Mouse (Mus musculus) neutrophil, adult 5-6 weeks (primary cell): ENCODE measurements around the gene Zfp981. TPM values are rescaled to one million over a fixed set of nuclear protein-coding genes. Genes with fewer than 3 reads are reported as not detected.
"Not testable (repeated sequence)": the region's sequence is repeated elsewhere in the genome, so short reads cannot be mapped to it uniquely, and the experiment has no call there.

ENCODE experiments used
- ATAC-seq: fragments of 151-379, 151-347 bp; 2 replicates; pipeline ENCODE4 v1.8.0; 2017; ENCODE audit warnings: mild to moderate bottlenecking, moderate TSS enrichment; ENCODE audit not compliant: insufficient number of reproducible peaks, poor library complexity, low FRiP score, severe bottlenecking; ENCODE audit errors: extremely low read depth
- total RNA-seq: library from RNA; stranded (forward); fragments of 200-1000 nt; gene quantifications from 2 replicates; pipeline ENCODE4 v1.2.3, GENCODE M21; 2017

Zfp981 gene
- total RNA-seq, 1 experiment from 2014 or later, result not detected

- peak; percentile 14 for ATAC-seq
Measured at GRCm38 (mm10) chr4:146483571-146484280, 18.1 kb upstream of the Zfp981 start.

GRCm38 (mm10) chr4:146484676-146485075 is 17.2 kb upstream of the Zfp981 start:
- not testable (repeated sequence) for ATAC-seq

DNA sequence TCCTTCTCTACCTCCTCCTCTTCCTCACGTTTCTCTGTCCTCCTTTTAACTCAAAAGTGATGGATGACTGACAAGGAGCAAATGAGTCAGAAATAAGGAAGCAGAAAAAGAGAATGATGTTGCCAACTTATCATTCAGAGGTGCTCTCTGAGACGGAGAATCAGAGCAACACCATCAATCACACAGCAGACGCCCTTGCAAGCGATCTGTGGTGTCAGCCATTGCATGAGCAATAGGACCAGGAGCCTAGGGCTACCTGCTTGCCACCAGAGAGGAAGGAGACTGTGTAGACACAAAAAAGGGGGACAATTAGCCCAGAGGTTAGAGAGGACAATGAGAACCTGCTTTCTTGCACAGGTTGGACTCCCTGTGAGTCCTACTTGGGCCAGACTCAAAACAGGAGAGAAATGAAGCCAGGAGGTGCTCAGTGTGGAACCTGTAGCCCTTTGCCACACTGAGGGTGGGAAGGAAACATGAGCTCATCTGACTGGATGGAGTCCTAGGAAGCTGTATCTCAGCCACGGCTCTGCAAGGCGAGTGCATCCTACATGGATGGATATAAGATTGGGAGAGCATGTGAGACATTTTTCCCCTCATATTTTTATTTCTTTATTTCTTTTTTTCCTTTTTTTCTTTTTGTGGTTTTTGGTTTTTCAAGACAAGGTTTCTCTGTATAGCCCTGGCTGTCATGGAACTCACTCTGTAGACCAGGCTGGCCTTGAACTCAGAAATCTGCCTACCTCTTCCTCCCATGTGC is 16.5 kb upstream of the Zfp981 start:
- ATAC-seq, result not testable (repeated sequence)

GRCm38 (mm10) chr4:146486753-146487152 is 15.1 kb upstream of the Zfp981 start:
- ATAC-seq, result peak; percentile 22

- ATAC-seq, result not testable (repeated sequence)
Measured at GRCm38 (mm10) chr4:146489196-146489595, 12.6 kb upstream of the Zfp981 start.

GRCm38 (mm10) chr4:146491993-146492392 is 9.8 kb upstream of the Zfp981 start:
- 0 out of 2 replicates have a peak, but pooled peaks have one; percentile 28 for ATAC-seq

- ATAC-seq, result no peak
Measured at GRCm38 (mm10) chr4:146492439-146492838, 9.4 kb upstream of the Zfp981 start.

DNA sequence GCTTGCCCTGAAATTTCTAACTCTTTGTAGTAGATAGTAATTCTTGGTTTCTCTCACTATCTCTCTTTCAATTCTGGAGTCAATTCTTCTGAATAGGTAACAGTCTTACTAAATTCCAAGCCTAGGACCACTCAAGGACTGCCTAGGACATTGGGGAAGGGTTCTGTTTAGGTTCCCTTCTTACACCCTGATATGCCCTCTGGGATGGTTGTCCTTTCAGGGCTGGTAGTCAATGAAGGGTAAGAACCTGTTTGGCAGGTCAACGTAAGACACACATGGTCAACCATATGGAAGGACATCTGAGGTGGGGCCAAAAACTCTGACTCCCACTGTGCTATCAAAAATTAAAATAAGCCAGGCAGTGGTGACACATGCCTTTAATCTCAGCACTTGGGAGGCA is 9.0 kb upstream of the Zfp981 start:
- no peak for ATAC-seq

DNA sequence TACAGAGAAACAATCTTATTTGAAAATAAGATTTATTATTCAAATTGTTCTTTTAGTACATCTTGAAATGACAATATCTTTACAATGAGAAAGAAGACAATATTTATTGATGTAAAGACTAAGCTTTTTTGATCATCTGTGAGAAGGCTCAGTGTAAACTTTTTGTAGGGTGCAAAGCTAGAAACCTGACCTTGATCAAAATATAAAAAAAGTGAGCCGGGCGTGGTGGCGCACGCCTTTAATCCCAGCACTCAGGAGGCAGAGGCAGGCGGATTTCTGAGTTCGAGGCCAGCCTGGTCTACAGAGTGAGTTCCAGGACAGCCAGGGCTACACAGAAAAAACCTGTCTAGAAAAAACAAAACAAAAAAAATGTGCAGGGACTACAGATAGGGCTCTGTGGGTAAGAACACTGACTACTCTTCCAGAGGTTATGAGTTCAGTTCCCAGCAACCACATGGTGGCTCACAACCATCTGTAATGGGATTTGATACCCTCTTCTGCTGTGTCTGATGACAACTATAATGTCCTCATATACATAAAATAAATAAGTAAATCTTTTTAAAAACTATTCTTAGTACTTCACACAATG is 8.4 kb upstream of the Zfp981 start:
- ATAC-seq, result not testable (repeated sequence)

DNA sequence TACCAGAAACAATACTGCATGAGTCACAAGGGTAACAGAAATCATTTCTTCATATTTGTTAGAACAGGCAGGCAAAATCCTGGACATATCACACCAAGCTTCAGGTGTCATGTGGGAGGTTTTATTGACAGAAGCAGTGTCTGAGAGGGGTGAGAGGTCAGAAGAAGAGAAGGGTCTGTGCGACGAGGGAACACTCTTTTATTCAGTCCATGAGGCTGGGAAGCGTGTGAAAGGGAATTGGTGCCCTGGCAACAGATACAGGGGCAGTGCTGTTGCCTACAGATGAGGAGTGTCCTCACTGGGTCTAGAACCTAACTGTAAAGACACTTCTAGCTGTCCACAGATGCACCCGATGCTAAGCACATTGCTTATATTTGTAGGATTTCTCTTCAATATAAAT is 6.8 kb upstream of the Zfp981 start:
- peak; percentile 14; the same call in 1 of the 2 replicates for ATAC-seq

- not testable (repeated sequence) for ATAC-seq
Measured at GRCm38 (mm10) chr4:146497695-146498275, 4.0 kb upstream of the Zfp981 start.

DNA sequence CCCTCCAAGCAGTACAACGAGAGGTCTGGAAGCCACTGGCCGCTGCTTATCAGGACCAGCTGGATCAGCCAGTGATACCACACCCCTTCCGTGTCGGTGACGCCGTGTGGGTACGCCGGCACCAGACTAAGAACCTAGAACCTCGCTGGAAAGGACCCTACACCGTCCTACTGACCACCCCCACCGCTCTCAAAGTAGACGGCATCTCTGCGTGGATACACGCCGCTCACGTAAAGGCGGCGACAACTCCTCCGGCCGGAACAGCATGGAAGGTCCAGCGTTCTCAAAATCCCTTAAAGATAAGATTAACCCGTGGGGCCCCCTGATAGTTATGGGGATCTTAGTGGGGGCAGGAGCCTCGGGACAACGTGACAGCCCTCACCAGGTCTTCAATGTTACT is 7.2 kb downstream of the Zfp981 start:
- ATAC-seq, result not testable (repeated sequence)

DNA sequence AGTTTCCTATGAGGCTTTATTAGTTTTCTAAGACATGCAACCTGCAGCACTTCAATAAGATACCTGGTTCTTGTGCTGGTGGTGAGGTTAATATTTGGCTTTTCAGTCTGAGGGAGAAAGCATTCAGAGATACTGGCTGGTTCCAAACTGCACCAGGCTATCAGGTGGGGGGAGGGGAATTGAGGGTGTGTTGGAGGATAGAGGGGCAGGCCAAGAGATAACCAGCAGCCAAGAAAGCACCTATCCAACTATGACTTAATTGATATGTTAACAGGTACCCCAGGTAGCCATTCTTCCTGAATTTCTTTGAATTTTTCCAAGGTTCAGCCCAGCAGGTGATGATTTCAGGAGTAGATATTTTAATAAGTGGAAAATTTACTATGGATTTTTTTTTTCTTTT is 10.0 kb downstream of the Zfp981 start:
- not testable (repeated sequence) for ATAC-seq

DNA sequence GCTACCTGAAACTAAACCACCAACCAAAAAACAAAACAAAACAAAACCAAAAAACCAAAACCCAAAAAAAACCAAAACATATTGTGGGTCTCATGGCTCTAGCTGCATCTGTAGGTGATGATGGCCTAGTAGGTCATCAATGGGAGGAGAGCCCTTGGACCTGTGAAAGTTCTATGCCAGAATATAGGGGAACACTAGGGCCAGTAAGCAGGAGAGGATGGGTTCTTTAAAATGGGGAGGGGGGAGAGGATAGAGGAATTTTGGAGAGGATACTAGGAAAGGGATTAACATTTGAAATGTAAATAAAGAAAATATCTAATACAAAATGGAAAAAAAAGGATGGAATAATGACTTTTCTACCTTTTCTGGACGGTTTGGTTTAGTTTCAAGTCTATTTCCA is 14.6 kb downstream of the Zfp981 start:
- no peak for ATAC-seq

- not testable (repeated sequence) for ATAC-seq
Measured at GRCm38 (mm10) chr4:146517150-146517549, 15.3 kb downstream of the Zfp981 start.

GRCm38 (mm10) chr4:146520723-146521122 is 18.9 kb downstream of the Zfp981 start:
- no peak for ATAC-seq

GRCm38 (mm10) chr4:146534574-146534973 is 32.7 kb downstream of the Zfp981 start:
- ATAC-seq, result no peak

GRCm38 (mm10) chr4:146535883-146536282 is 34.1 kb downstream of the Zfp981 start:
- no peak for ATAC-seq
